Mouse (Mus musculus) CH12.LX (cell line): ENCODE results near the gene Bid. TPM values are rescaled to one million over a fixed set of nuclear protein-coding genes. Genes with fewer than 3 reads are reported as not detected.

Experiments used
- DNase-seq: peaks from one replicate; pipeline ENCODE4 v3.0.0-alpha.2; 2013; ENCODE audit errors: extremely low read depth
- H3K27ac ChIP-seq: 2 replicates; pipeline ENCODE4 v1.5.1; 2012; ENCODE audit warnings: low read depth, mild to moderate bottlenecking, control low read depth, moderate library complexity; ENCODE audit not compliant: insufficient read depth
- H3K27me3 ChIP-seq: replicated peaks from 2 replicates; pipeline ENCODE3; 2012; ENCODE audit warnings: inconsistent platforms
- H3K36me3 ChIP-seq, 2 experiments: replicated peaks in 1 of 2; 2 replicates each; pipeline versions ENCODE3 to v1.6.1; 2012; ENCODE audit warnings: inconsistent platforms in 1 of 2, low read length in 1 of 2, mild to moderate bottlenecking in 1 of 2, mixed read lengths in 1 of 2, moderate library complexity in 1 of 2; ENCODE audit not compliant: control insufficient read depth in 1 of 2, insufficient read depth in 1 of 2
- H3K4me1 ChIP-seq, 2 experiments: 2 replicates each; pipeline ENCODE4 v1.6.1; 2012; ENCODE audit warnings: inconsistent platforms in 1 of 2, moderate library complexity in 1 of 2; ENCODE audit not compliant: insufficient read depth in 2 of 2, control insufficient read depth in 1 of 2
- H3K4me2 ChIP-seq: 2 replicates; pipeline ENCODE4 v1.6.1; 2012; ENCODE audit warnings: low read depth, mild to moderate bottlenecking, control low read depth; ENCODE audit not compliant: poor library complexity, insufficient read depth, severe bottlenecking
- H3K4me3 ChIP-seq, 3 experiments: fragments of 150-350 bp in 1 of 3; sonication (generic) in 1 of 3; replicated peaks in 1 of 3; 2 replicates each; pipeline versions ENCODE3 to v1.5.1; 2011 to 2012; ENCODE audit warnings: low read depth in 2 of 3, low read length in 2 of 3, mild to moderate bottlenecking in 2 of 3, moderate library complexity in 2 of 3, control low read depth in 1 of 3, improper control_type of control experiment in 1 of 3, inconsistent platforms in 1 of 3, mixed read lengths in 1 of 3; ENCODE audit not compliant: poor library complexity in 1 of 3
- H3K79me2 ChIP-seq: replicated peaks from 2 replicates; pipeline ENCODE4 v1.6.1; 2012; ENCODE audit warnings: mild to moderate bottlenecking, moderate library complexity; ENCODE audit not compliant: control insufficient read depth, poor library complexity, insufficient read depth, severe bottlenecking; ENCODE audit errors: extremely low read depth
- H3K9ac ChIP-seq: 2 replicates; pipeline ENCODE4 v1.6.1; 2012; ENCODE audit warnings: low read depth, mild to moderate bottlenecking, control low read depth, moderate library complexity; ENCODE audit not compliant: insufficient read depth
- H3K9me3 ChIP-seq: replicated peaks from 2 replicates; pipeline ENCODE3; 2012; ENCODE audit warnings: low read length, inconsistent platforms, mixed read lengths
- BHLHE40 ChIP-seq: IDR thresholded peaks from 2 replicates; pipeline ENCODE4 v1.6.1; 2011; ENCODE audit warnings: mild to moderate bottlenecking, low read depth, low read length, improper control_type of control experiment
- CHD2 ChIP-seq: IDR thresholded peaks from 2 replicates; pipeline ENCODE4 v1.6.1; 2011; ENCODE audit warnings: low read length, improper control_type of control experiment
- CTCF ChIP-seq, 2 experiments: IDR thresholded peaks in 1 of 2; conservative IDR thresholded peaks in 1 of 2; 2 replicates each; pipeline ENCODE4 v1.5.1; 2011 to 2012; ENCODE audit warnings: low read depth in 2 of 2, low read length in 2 of 2, improper control_type of control experiment in 1 of 2, inconsistent platforms in 1 of 2, mild to moderate bottlenecking in 1 of 2, moderate library complexity in 1 of 2
- GABPA ChIP-seq: IDR thresholded peaks from 2 replicates; pipeline ENCODE4 v1.6.1; 2012; ENCODE audit warnings: low read depth, low read length, improper control_type of control experiment, inconsistent platforms; ENCODE audit not compliant: insufficient replicate concordance
- HCFC1 ChIP-seq: IDR thresholded peaks from 2 replicates; pipeline ENCODE4 v1.6.1; 2012; ENCODE audit warnings: low read depth, mild to moderate bottlenecking, inconsistent platforms, low read length, improper control_type of control experiment
- IRF4 ChIP-seq: IDR thresholded peaks from 2 replicates; pipeline ENCODE4 v1.6.1; 2014; ENCODE audit warnings: low read depth, mild to moderate bottlenecking, inconsistent platforms, low read length, improper control_type of control experiment
- JUN ChIP-seq: IDR thresholded peaks from 2 replicates; pipeline ENCODE4 v1.6.1; 2011; ENCODE audit warnings: low read depth, mild to moderate bottlenecking, low read length, improper control_type of control experiment, moderate library complexity; ENCODE audit not compliant: insufficient read depth
- JUND ChIP-seq: conservative IDR thresholded peaks from 2 replicates; pipeline ENCODE4 v1.6.1; 2011; ENCODE audit warnings: low read depth, low read length, improper control_type of control experiment
- KAT2A ChIP-seq: IDR thresholded peaks from 2 replicates; pipeline ENCODE4 v1.6.1; 2012; ENCODE audit warnings: low read length, improper control_type of control experiment, inconsistent platforms; ENCODE audit not compliant: insufficient replicate concordance
- MAFK ChIP-seq: IDR thresholded peaks from 2 replicates; pipeline ENCODE4 v1.6.1; 2011; ENCODE audit warnings: low read length, improper control_type of control experiment; ENCODE audit not compliant: insufficient replicate concordance
- MAX ChIP-seq: IDR thresholded peaks from 2 replicates; pipeline ENCODE4 v1.6.1; 2011; ENCODE audit warnings: low read length, improper control_type of control experiment
- MAZ ChIP-seq: IDR thresholded peaks from 2 replicates; pipeline ENCODE4 v1.6.1; 2012; ENCODE audit warnings: low read depth, mild to moderate bottlenecking, inconsistent platforms, low read length, improper control_type of control experiment, moderate library complexity
- MEF2A ChIP-seq: IDR thresholded peaks from 2 replicates; pipeline ENCODE4 v1.6.1; 2014; ENCODE audit warnings: low read depth, mild to moderate bottlenecking, inconsistent platforms, low read length, improper control_type of control experiment, borderline replicate concordance
- MYC ChIP-seq: IDR thresholded peaks from 2 replicates; pipeline ENCODE4 v1.6.1; 2011; ENCODE audit warnings: low read depth, mild to moderate bottlenecking, improper control_type of control experiment, low read length
- NELFE ChIP-seq: IDR thresholded peaks from 2 replicates; pipeline ENCODE4 v1.6.1; 2011; ENCODE audit warnings: low read depth, low read length, improper control_type of control experiment
- NRF1 ChIP-seq: IDR thresholded peaks from 2 replicates; pipeline ENCODE4 v1.6.1; 2014; ENCODE audit warnings: low read depth, mild to moderate bottlenecking, inconsistent platforms, low read length, improper control_type of control experiment, moderate library complexity
- PAX5 ChIP-seq: IDR thresholded peaks from 2 replicates; pipeline ENCODE4 v1.6.1; 2012; ENCODE audit warnings: low read length, inconsistent platforms, mixed read lengths
- RAD21 ChIP-seq: IDR thresholded peaks from 2 replicates; pipeline ENCODE4 v1.6.1; 2011; ENCODE audit warnings: low read depth, mild to moderate bottlenecking, low read length, improper control_type of control experiment, moderate library complexity
- RCOR1 ChIP-seq: conservative IDR thresholded peaks from 2 replicates; pipeline ENCODE4 v1.6.1; 2012; ENCODE audit warnings: low read depth, mild to moderate bottlenecking, inconsistent platforms, low read length, improper control_type of control experiment
- SIN3A ChIP-seq: IDR thresholded peaks from 2 replicates; pipeline ENCODE4 v1.6.1; 2012; ENCODE audit warnings: low read length, improper control_type of control experiment, inconsistent platforms
- SMC3 ChIP-seq: IDR thresholded peaks from 2 replicates; pipeline ENCODE4 v1.6.1; 2011; ENCODE audit warnings: low read depth, low read length, improper control_type of control experiment
- TBP ChIP-seq: conservative IDR thresholded peaks from 2 replicates; pipeline ENCODE4 v1.6.1; 2011; ENCODE audit warnings: low read depth, low read length, improper control_type of control experiment
- USF1 ChIP-seq: IDR thresholded peaks from 2 replicates; pipeline ENCODE4 v1.6.1; 2014; ENCODE audit warnings: low read depth, mild to moderate bottlenecking, inconsistent platforms, low read length, improper control_type of control experiment
- ZC3H11A ChIP-seq: IDR thresholded peaks from 2 replicates; pipeline ENCODE4 v1.6.1; 2012; ENCODE audit warnings: low read depth, mild to moderate bottlenecking, inconsistent platforms, low read length, improper control_type of control experiment
- ZMIZ1 ChIP-seq: IDR thresholded peaks from 2 replicates; pipeline ENCODE4 v1.6.1; 2012; ENCODE audit warnings: low read depth, mild to moderate bottlenecking, inconsistent platforms, low read length, improper control_type of control experiment
- dilution Hi-C: fragments of 300-500 bp; cut with MboI; formaldehyde crosslinking; loops from 2 replicates; pipeline ENCODE4 v1.14.3; 2020; ENCODE audit warnings: low sequenced_read_pairs; ENCODE audit not compliant: extremely low pct_unique_long_range_greater_than_20kb, extremely low pct_ligation_motif_present
- in situ Hi-C: fragments of 300-500 bp; cut with MboI; formaldehyde crosslinking; loops from 3 replicates; pipeline ENCODE4 v1.14.3; 2019; ENCODE audit warnings: low sequenced_read_pairs, low pct_ligation_motif_present, low pct_unique_long_range_greater_than_20kb, mixed read lengths
- polyA plus RNA-seq: library from polyadenylated mRNA; unstranded; fragments of >175 nt; gene quantifications from 2 replicates; pipeline ENCODE4 v1.2.1, GENCODE M21; 2012; ENCODE audit warnings: low read depth; ENCODE audit not compliant: insufficient read length
- total RNA-seq, 2 experiments: library from RNA; depleted of rRNA; stranded (reverse); fragments of 300-350 nt in 1 of 2; fragments of >200 nt in 1 of 2; gene quantifications; 2 replicates each; pipeline ENCODE4 v1.2.3; 2012 to 2014

Gene Bid
- total and polyA plus RNA-seq, 3 experiments: 102 to 148 (median 144) TPM

DNA sequence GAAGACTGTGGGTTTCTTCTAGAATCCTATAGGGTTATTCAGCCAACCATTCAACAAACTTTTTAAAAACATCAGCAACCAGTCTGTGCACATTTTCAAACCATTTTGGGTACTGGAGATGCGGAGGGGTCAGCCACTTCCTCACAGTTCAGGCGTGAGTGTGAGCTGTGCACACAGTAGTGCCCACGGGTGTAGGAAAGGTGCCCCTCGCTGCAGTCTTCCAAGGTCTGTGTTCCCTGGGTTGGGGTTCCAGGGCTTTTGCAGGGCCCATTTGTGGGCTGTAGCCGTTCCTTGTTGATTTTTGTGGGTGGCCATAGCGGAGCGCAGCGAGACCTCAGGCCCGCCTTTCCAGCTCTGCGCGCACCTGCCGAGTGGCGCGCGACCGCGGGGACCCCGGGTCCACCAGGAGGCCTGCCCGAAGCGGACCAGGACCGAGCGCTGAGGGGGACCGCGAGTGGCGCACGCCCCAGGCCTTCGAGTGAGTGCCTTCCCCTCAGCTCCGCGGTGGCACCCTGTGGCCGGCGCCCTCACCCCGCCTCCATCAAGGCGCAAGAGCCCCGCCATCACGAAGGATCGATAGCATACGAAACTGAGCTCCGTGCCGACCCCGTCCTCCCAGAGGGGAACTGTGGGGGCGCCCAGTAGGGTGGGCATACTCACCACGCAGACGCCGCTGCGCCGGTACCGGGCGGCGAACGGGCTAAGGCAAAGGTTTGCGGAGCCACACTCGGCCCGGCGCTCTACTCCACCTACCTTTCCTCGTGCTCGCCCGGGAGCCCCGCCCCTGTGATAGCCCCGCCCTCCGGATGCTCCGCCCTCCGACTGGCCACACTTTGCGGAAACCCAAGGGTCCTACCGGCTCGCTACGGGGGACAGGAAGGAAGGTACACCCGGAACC, at the start of gene Bid (continued):
- TF ChIP-seq HCFC1: peak; percentile 59

DNA sequence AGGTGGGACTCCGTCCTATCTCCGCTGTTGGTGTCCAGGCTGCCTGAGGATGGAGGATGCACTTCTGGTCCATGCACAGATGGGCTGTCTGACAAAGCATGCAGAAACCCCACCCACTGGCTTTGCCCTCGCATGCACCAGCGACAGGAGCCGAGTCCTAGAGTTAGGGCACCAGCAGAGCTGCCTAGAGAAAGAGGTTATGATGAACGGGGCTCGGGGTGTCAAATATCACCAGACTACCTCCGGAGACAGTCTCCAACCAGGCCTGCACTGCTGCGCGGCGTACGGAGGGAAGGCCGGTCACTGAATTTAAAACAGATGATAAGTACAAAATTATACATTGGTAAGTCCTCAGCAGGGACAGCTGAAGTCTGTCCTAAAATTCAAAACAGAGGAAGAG, 49.2 kb upstream of the Bid start:
- dilution Hi-C loops (no loop called here), in situ Hi-C loops (no loop called here)
- no peak for DNase-seq
- Histone ChIP-seq H3K27ac (no peak overlapping the region), H3K36me3 (peaks cover 26 to 67% of the 10 kb centered on the region in 2 experiments), H3K79me2 (no peaks in the 10 kb centered on the region), H3K9ac (no peak overlapping the region), H3K27me3 (no peaks in the 10 kb centered on the region), H3K9me3 (no peaks in the 10 kb centered on the region), H3K4me3 (no peak overlapping the region), H3K4me1 (peaks cover 0 to 39% of the 10 kb centered on the region in 2 experiments; a peak in 2 of 4 replicates), H3K4me2 (no peak overlapping the region)
- no peak for TF ChIP-seq JUN
- no peak for TF ChIP-seq IRF4
- no peak for TF ChIP-seq SMC3
- no peak for TF ChIP-seq SIN3A
- TF ChIP-seq TBP: no peak
- no peak for TF ChIP-seq JUND
- TF ChIP-seq RCOR1: no peak
- no peak for TF ChIP-seq MAFK
- TF ChIP-seq BHLHE40: no peak
- TF ChIP-seq ZC3H11A: no peak
- no peak for TF ChIP-seq HCFC1
- no peak for TF ChIP-seq KAT2A
- no peak for TF ChIP-seq PAX5
- no peak for TF ChIP-seq MAZ
- no peak for TF ChIP-seq RAD21
- no peak for TF ChIP-seq MEF2A

DNA sequence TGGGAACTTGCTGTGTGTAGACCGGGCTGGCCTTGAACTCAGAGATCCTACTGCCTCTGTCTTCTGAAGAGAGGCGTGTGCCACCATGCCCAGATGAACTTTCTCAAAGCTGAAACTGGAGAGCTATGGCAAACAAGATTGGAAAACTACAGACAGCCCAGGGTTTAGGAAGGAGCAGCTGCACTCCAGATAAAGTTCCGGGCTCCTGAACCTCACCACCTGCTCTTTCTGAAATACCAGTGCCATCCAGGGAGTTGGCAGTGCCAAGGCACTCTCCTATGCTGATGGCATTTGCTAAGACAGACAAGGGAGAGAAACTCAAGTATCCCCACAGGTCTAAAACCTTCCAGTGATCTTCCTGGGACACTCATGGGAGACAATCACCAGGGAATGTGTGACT, 47.5 kb upstream of the Bid start:
- no peak for TF ChIP-seq CHD2
- no peak for TF ChIP-seq CTCF (conservative IDR thresholded peaks at IDR 0.05 in 1 of 2, IDR thresholded peaks at IDR 0.05 in 1 of 2; ENCODE audit: low read depth in 2 of 2, low read length in 2 of 2)
- TF ChIP-seq MEF2A: no peak
- no peak for TF ChIP-seq MYC
- no peak for TF ChIP-seq RAD21
- TF ChIP-seq NRF1: no peak
- no peak for TF ChIP-seq MAFK
- no peak for TF ChIP-seq SMC3
- no peak for TF ChIP-seq SIN3A
- TF ChIP-seq ZMIZ1: no peak
- TF ChIP-seq GABPA: no peak
- TF ChIP-seq PAX5: no peak
- TF ChIP-seq JUND: no peak
- TF ChIP-seq USF1: no peak
- no peak for TF ChIP-seq MAX
- TF ChIP-seq NELFE: no peak
- TF ChIP-seq JUN: no peak
- H3K4me2 ChIP-seq: no peak overlapping the region
- H3K9me3 ChIP-seq: no peaks in the 10 kb centered on the region
- no peak overlapping the region for H3K4me3 ChIP-seq
- in situ Hi-C loops: no loop called here
- H3K79me2 ChIP-seq: no peaks in the 10 kb centered on the region
- H3K36me3 ChIP-seq: peaks cover 17 to 63% of the 10 kb centered on the region in 2 experiments
- dilution Hi-C loops: no loop called here
- no peaks in the 10 kb centered on the region for H3K27me3 ChIP-seq
- no peak for DNase-seq
- H3K9ac ChIP-seq: no peak overlapping the region
- H3K4me1 ChIP-seq: peaks cover 0 to 55% of the 10 kb centered on the region in 2 experiments; a peak in 2 of 4 replicates
- no peak overlapping the region for H3K27ac ChIP-seq
